Mouse (Mus musculus) adrenal gland, adult 10 weeks (tissue): ENCODE data around the gene Nos2. TPM values are rescaled to one million over a fixed set of nuclear protein-coding genes. Genes with fewer than 3 reads are reported as not detected.

Experiments
- polyA plus RNA-seq: library from polyadenylated mRNA; stranded (reverse); fragments of 350-450 nt; fragmentation: Illumina TruSeq; extraction: RNeasy Lipid Tissue Mini Kit (QIAGEN cat#74804); gene quantifications from one replicate; pipeline ENCODE4 v1.2.3, GENCODE M21; 2014; ENCODE audit warnings: low read depth, low replicate concordance

Gene Nos2
- polyA plus RNA-seq, result 0.41 TPM

DNA sequence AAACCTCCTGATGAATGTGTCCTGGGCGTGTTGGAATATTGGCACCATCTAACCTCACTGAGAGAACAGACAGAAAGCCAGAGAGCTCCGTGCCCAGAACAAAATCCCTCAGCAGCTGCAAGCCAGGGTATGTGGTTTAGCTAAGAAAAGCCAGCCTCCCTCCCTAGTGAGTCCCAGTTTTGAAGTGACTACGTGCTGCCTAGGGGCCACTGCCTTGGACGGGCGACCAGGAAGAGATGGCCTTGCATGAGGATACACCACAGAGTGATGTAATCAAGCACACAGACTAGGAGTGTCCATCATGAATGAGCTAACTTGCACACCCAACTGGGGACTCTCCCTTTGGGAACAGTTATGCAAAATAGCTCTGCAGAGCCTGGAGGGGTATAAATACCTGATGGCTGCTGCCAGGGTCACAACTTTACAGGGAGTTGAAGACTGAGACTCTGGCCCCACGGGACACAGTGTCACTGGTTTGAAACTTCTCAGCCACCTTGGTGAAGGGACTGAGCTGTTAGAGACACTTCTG is at the start of gene Nos2:
Gene Nos2, plus strand, starts transcription at position 377 of the 529 bp plus-strand sequence.

DNA sequence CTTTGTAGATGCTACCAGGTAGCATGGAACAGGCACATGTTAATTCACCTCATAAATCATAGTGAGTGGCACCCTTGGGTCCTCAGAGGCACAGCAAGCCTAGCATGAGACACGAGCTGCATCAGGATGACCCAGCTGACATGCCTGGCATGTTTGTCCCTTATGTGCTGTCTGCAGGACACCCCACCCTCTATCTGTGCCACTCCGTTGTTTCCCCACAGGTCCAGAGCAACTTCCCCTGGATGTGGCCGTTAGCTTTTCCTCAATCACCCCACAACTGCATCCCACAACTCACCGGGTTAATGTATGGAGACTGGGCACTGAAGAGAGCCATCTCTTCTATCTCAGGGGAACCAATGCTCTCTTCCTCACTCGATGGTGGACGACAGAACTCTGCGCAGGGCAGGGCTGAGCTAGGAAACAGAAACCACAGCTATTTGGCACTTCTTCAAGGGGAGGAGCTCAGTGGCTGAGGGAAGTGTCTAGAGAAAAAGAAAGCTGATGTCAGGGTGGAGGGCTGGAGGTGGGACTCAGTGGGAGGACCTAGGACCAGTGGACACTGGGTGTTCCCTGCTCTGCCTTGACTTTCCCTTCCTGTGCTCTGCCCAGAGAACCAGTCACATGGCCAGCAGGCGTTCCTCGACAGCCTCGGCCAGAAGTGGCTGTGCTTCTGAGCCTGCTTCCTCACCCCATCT is 64.0 kb downstream of the Nos2 start, which contains the start of gene Lgals9:
Gene Lgals9, minus strand, starts transcription at position 464 of the 695 bp plus-strand sequence.

Other genes starting within 250 kb of the Nos2 start
- 117 TPM for gene Nlk, start 223.4 kb upstream of the Nos2 start, polyA plus RNA-seq
- 12.2 TPM for gene Ccnq, start 169.1 kb upstream of the Nos2 start, polyA plus RNA-seq
- 11.2 TPM for gene Lyrm9, start 94.2 kb upstream of the Nos2 start, polyA plus RNA-seq
- gene Lgals9, start 64.2 kb downstream of the Nos2 start, polyA plus RNA-seq, result 10.7 TPM
- gene Ksr1, start 225.6 kb downstream of the Nos2 start, polyA plus RNA-seq, result 0.52 TPM